Mouse (Mus musculus) megakaryocyte, embryonic 14.5 days (primary cell): Measurements from ENCODE around the gene Uchl1.

Experiments
- FLI1 ChIP-seq: IDR thresholded peaks from 2 replicates; pipeline ENCODE4 v1.6.1; 2012; ENCODE audit warnings: low read length, inconsistent platforms, mixed read lengths
- GATA1 ChIP-seq: IDR thresholded peaks from 3 replicates; pipeline ENCODE4 v1.6.1; 2012; ENCODE audit warnings: mixed read lengths, low read length, inconsistent platforms, borderline replicate concordance

DNA sequence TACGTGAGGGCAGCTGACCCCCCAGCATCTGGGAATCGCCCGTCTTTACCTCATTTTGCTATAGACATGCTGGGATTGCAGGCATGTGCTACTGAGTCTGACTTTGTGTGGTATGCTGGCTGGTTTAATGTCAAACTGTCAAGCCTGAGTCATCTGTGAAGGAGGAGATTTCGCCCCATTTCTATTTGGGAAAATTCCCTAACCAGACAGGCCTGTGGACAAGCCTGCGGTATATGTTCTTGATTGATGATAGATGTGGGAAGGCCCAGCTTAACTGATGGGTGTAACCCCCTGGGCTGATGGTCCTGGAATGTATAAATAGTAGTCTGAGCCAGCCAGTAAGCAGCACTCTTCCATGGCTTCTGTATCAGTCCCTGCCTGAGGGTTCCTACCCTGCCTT lies 12.4 kb downstream of the Uchl1 start:
- TF ChIP-seq GATA1 (no peak), FLI1 (no peak)
